Mouse (Mus musculus): ENCODE measurements around the gene Pramel3.
"Not testable (repeated sequence)": the region's sequence is repeated elsewhere in the genome, so short reads cannot be mapped to it uniquely, and the experiment has no call there.

Pramel3 gene

DNA sequence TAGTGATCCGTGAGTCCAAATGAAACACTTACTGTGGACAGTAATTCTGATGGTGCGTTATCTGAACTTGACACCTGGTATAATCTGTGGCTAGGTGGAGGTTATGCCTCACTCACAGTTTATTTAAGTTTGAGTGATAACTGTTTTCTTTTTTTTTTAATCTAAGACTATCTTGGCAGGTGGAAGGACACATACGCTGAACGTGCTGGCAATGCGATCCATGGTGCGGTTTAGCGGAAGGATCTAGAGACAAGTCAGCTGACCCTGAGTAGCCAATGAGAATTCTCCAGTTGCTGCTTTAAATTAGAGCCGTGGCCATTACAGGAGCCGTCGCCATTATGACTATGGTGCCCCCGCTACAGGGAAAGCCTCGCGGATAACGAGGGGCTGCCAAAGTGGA lies at the start of gene Pramel3:
Pramel3 (plus strand) TSS at position 301 of the 400 bp plus-strand sequence.
- not testable (repeated sequence) for DNase-seq

DNA sequence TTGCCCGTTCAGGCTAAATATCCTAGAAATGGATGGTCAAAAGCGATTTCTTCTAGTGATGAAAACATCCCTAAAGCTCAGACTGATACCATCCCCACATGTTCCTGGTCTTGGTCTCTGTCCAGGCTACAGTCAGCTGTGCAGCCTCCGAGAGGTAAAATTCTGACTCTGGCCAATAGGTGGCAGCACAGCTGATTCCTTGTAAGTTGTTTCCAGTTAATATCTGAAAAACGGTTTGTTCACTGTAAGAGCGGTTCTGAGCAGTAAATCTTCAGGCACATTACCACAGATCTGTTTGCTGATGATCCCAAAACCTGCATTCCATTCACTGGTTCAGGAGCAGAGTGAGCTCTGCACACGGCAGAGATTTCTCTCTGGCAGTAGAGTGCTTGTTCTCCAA lies 58.6 kb downstream of the Pramel3 start:
- not testable (repeated sequence) for DNase-seq

DNA sequence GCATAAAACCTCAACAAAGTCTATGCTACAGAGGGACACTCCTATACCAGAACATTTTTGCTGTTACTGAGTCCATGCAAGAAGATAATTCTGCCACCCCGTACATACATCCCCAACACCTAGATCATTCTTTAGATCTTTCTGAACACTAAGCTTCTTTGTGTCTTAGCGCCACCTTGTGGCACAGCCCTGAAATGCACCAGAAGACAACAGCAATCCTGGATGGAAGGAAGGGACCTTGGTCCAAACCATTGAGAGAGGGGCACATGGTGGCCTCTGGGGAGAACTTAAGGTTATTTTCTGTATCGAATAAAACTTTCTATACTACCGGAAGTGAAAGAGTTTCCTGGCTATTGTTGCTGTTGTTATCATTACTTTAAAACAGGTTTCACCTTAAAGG lies 59.8 kb downstream of the Pramel3 start:
- DNase-seq = not testable (repeated sequence)
